Mouse (Mus musculus) E14TG2a.4 (cell line): ENCODE results near the gene Mtus2.

Experiments
- CTCF ChIP-seq: conservative IDR thresholded peaks from 2 replicates; pipeline ENCODE4 v1.5.1; 2014; ENCODE audit warnings: low read length
- NANOG ChIP-seq: IDR thresholded peaks from 2 replicates; pipeline ENCODE4 v1.6.1; 2014; ENCODE audit warnings: borderline replicate concordance, low read length, mixed read lengths
- POU5F1 ChIP-seq: IDR thresholded peaks from 2 replicates; pipeline ENCODE4 v1.6.1; 2014; ENCODE audit warnings: low read length, borderline replicate concordance

GRCm38 (mm10) chr5:148152600-148153402 lies 195.7 kb downstream of the Mtus2 start:
- no peak for TF ChIP-seq CTCF
- no peak for TF ChIP-seq NANOG
- no peak for TF ChIP-seq POU5F1
